Mouse (Mus musculus) MN1 (cell line): Measurements from ENCODE around the gene Fabp1.

Experiments
- DNase-seq: peaks from one replicate; pipeline ENCODE4 v3.0.0-alpha.2; 2016; ENCODE audit warnings: low spot score

Gene Fabp1

GRCm38 (mm10) chr6:71199612-71200011, at the start of gene Fabp1:
Gene Fabp1 (plus strand): TSS chr6:71199827.
- DNase-seq: no peak

- no peak for DNase-seq
Observed at GRCm38 (mm10) chr6:71151098-71151497, 48.5 kb upstream of the Fabp1 start.

GRCm38 (mm10) chr6:71153486-71153885, 46.1 kb upstream of the Fabp1 start:
- no peak for DNase-seq

- DNase-seq: no peak
Observed at GRCm38 (mm10) chr6:71154861-71155260, 44.8 kb upstream of the Fabp1 start.

- no peak for DNase-seq
Observed at GRCm38 (mm10) chr6:71156674-71157326, 42.8 kb upstream of the Fabp1 start.

- no peak for DNase-seq
Observed at GRCm38 (mm10) chr6:71161290-71161689, 38.3 kb upstream of the Fabp1 start.

- DNase-seq: no peak
Observed at GRCm38 (mm10) chr6:71162269-71162668, 37.4 kb upstream of the Fabp1 start.

GRCm38 (mm10) chr6:71164394-71164793, 35.2 kb upstream of the Fabp1 start:
- no peak for DNase-seq

- peak; percentile 69 for DNase-seq
Observed at GRCm38 (mm10) chr6:71166551-71167169, 33.0 kb upstream of the Fabp1 start.

- DNase-seq: no peak
Observed at GRCm38 (mm10) chr6:71172812-71173580, 26.6 kb upstream of the Fabp1 start.

GRCm38 (mm10) chr6:71180596-71180995, 19.0 kb upstream of the Fabp1 start:
- no peak for DNase-seq

- no peak for DNase-seq
Observed at GRCm38 (mm10) chr6:71184941-71185604, 14.6 kb upstream of the Fabp1 start.

GRCm38 (mm10) chr6:71189578-71189977, 10.0 kb upstream of the Fabp1 start:
- no peak for DNase-seq

GRCm38 (mm10) chr6:71190501-71190900, 9.1 kb upstream of the Fabp1 start:
- no peak for DNase-seq

- DNase-seq: no peak
Observed at GRCm38 (mm10) chr6:71193151-71193740, 6.4 kb upstream of the Fabp1 start.

- DNase-seq: no peak
Observed at GRCm38 (mm10) chr6:71196107-71196506, 3.5 kb upstream of the Fabp1 start.

GRCm38 (mm10) chr6:71197636-71198535, 1.7 kb upstream of the Fabp1 start:
- DNase-seq: no peak

GRCm38 (mm10) chr6:71201925-71202324, 2.3 kb downstream of the Fabp1 start:
- no peak for DNase-seq

- DNase-seq: no peak
Observed at GRCm38 (mm10) chr6:71203674-71204073, 4.0 kb downstream of the Fabp1 start.

- no peak for DNase-seq
Observed at GRCm38 (mm10) chr6:71204166-71204565, 4.5 kb downstream of the Fabp1 start.

- DNase-seq: no peak
Observed at GRCm38 (mm10) chr6:71208691-71209090, 9.1 kb downstream of the Fabp1 start.
